Comparison of ENCODE assay signal across 14 mouse cellular contexts in genomic region chr1:191447391-191448016, GRCm38 (mm10). TPM values are rescaled to one million over a fixed set of nuclear protein-coding genes. Genes with fewer than 3 reads are reported as not detected.
DNase-seq lines count a peak whose midpoint lies in the region; ATAC-seq lines count a peak whose summit lies in the region.
"Had no signal": no experiment of that assay in that cellular context is flagged by ENCODE, and none has a peak within 500 bp of the region (broad histone marks: within the 10 kb centered on the region; RNA-seq: fewer than 3 reads in every experiment).

No protein-coding gene starts in this region.

- peak; percentile 68; the same call in 1 of the 2 replicates for ATAC-seq in kidney, embryonic 14.5 days (ENCODE audit: low FRiP score, low TSS enrichment)
- ATAC-seq in hindbrain, embryonic 16.5 days = no peak
- ATAC-seq: liver, embryonic 12.5 days had no signal

- H3K36me3 ChIP-seq in kidney, embryonic 14.5 days (ENCODE audit: control insufficient read depth, insufficient read depth, low read length) = no peaks in the 10 kb centered on the region
- H3K36me3 ChIP-seq in hindbrain, embryonic 16.5 days (ENCODE audit: control insufficient read depth, insufficient read depth, low read length) = no peaks in the 10 kb centered on the region
- no peaks in the 10 kb centered on the region for H3K36me3 ChIP-seq in hindbrain, embryonic 10.5 days
- H3K36me3 ChIP-seq: embryonic facial prominence, embryonic 13.5 days; forebrain, embryonic 12.5 days; hindbrain, embryonic 12.5 days; liver, embryonic 12.5 days had no signal

- H3K9me3 ChIP-seq in kidney, embryonic 14.5 days (ENCODE audit: control insufficient read depth, low read length) = no peaks in the 10 kb centered on the region
- no peaks in the 10 kb centered on the region for H3K9me3 ChIP-seq in hindbrain, embryonic 16.5 days (ENCODE audit: control insufficient read depth, low read length)
- H3K9me3 ChIP-seq in hindbrain, embryonic 10.5 days = no peaks in the 10 kb centered on the region
- H3K9me3 ChIP-seq: embryonic facial prominence, embryonic 13.5 days; forebrain, embryonic 12.5 days; hindbrain, embryonic 12.5 days; liver, embryonic 12.5 days had no signal

- H3K4me2 ChIP-seq in kidney, embryonic 14.5 days (replicated peaks; ENCODE audit: low read depth, low read length) = no peak overlapping the region
- no peak overlapping the region for H3K4me2 ChIP-seq in hindbrain, embryonic 16.5 days (ENCODE audit: low read length)
- H3K4me2 ChIP-seq: embryonic facial prominence, embryonic 13.5 days; forebrain, embryonic 12.5 days; hindbrain, embryonic 12.5 days; liver, embryonic 12.5 days had no signal

- H3K4me3 ChIP-seq in kidney, embryonic 14.5 days (ENCODE audit: low read length) = no peak overlapping the region
- H3K4me3 ChIP-seq in hindbrain, embryonic 16.5 days (ENCODE audit: low read length) = no peak overlapping the region
- H3K4me3 ChIP-seq in hindbrain, embryonic 10.5 days = no peak overlapping the region
- H3K4me3 ChIP-seq: embryonic facial prominence, embryonic 13.5 days; forebrain, embryonic 12.5 days; hindbrain, embryonic 12.5 days; liver, embryonic 12.5 days had no signal

- peak; percentile 14 to 28 for DNase-seq in spleen, postnatal 36 days (ENCODE audit: low spot score in 2 of 2)
- no peak for DNase-seq in spleen, postnatal 4 days (ENCODE audit: low spot score in 2 of 2)
- peak; percentile 72 for DNase-seq in T-cell, adult 2 months (ENCODE audit: low spot score)
- peak; percentile 31 for DNase-seq in retina, embryonic 14.5 days (ENCODE audit: low spot score)
- DNase-seq in right cerebral cortex, postnatal 4 days = no peak
- DNase-seq in hindbrain, embryonic 10.5 days (ENCODE audit: low spot score) = no peak
- DNase-seq: cerebellum, adult 9-11 months had no signal

- H3K4me1 ChIP-seq in kidney, embryonic 14.5 days (ENCODE audit: control insufficient read depth, insufficient read depth, low read length) = peaks cover 7% of the 10 kb centered on the region; the same call in 1 of the 2 replicates
- H3K4me1 ChIP-seq in hindbrain, embryonic 16.5 days (ENCODE audit: control insufficient read depth, insufficient read depth, low read depth, low read length) = no peaks in the 10 kb centered on the region
- peaks cover 10% of the 10 kb centered on the region for H3K4me1 ChIP-seq in hindbrain, embryonic 10.5 days (replicated peaks)
- H3K4me1 ChIP-seq: embryonic facial prominence, embryonic 13.5 days; forebrain, embryonic 12.5 days; hindbrain, embryonic 12.5 days had no signal

- 64% methylated on average over 6 of the region's 6 CpGs for WGBS in kidney, embryonic 14.5 days
- WGBS in hindbrain, embryonic 16.5 days = 63% methylated on average over 6 of the region's 6 CpGs
- WGBS in hindbrain, embryonic 10.5 days = 71% methylated on average over 6 of the region's 6 CpGs

- no peaks in the 10 kb centered on the region for H3K27me3 ChIP-seq in kidney, embryonic 14.5 days (ENCODE audit: control insufficient read depth, insufficient read depth, low read length)
- no peaks in the 10 kb centered on the region for H3K27me3 ChIP-seq in hindbrain, embryonic 16.5 days (replicated peaks; ENCODE audit: control insufficient read depth, insufficient read depth, low read length)
- no peaks in the 10 kb centered on the region for H3K27me3 ChIP-seq in hindbrain, embryonic 10.5 days (ENCODE audit: insufficient read depth, poor library complexity, severe bottlenecking)
- H3K27me3 ChIP-seq: embryonic facial prominence, embryonic 13.5 days; forebrain, embryonic 12.5 days; hindbrain, embryonic 12.5 days; liver, embryonic 12.5 days had no signal

- H3K27ac ChIP-seq in kidney, embryonic 14.5 days (ENCODE audit: low read depth, low read length) = peak overlapping the region; percentile 52
- H3K27ac ChIP-seq in hindbrain, embryonic 16.5 days (ENCODE audit: low read depth, low read length) = no peak overlapping the region
- no peak overlapping the region for H3K27ac ChIP-seq in hindbrain, embryonic 10.5 days
- H3K27ac ChIP-seq: embryonic facial prominence, embryonic 13.5 days; forebrain, embryonic 12.5 days; hindbrain, embryonic 12.5 days; liver, embryonic 12.5 days; macrophage had no signal

- H3K9ac ChIP-seq in kidney, embryonic 14.5 days (ENCODE audit: low read depth, low read length) = no peak overlapping the region
- H3K9ac ChIP-seq in hindbrain, embryonic 16.5 days (ENCODE audit: low read depth, low read length) = no peak overlapping the region
- H3K9ac ChIP-seq: embryonic facial prominence, embryonic 13.5 days; forebrain, embryonic 12.5 days; hindbrain, embryonic 12.5 days; liver, embryonic 12.5 days had no signal

RNA-seq across cellular contexts. Expression of gene Ppp2r5a, which starts 44.4 kb away (rescaled TPM):
- polyA plus RNA-seq in kidney, embryonic 14.5 days (2014; fragmentation: Nextera tagmentation; extraction: Ambion mirVana) = 24.6 and 25.0 TPM in 2 replicates
- 6.3 and 6.7 TPM in 2 replicates for polyA plus RNA-seq in hindbrain, embryonic 16.5 days (2015; fragmentation: Nextera tagmentation; extraction: Ambion mirVana)
- 8.0 and 12.4 TPM in 2 replicates for polyA plus RNA-seq in hindbrain, embryonic 10.5 days (2016; fragmentation: Nextera tagmentation; extraction: Ambion mirVana)

Comparison
In these comparisons a context has a peak if more than half of its experiments do, and no peak if none do; other contexts are left out.
1. DNase-seq: peak in spleen, postnatal 36 days (2 of 2), T-cell, adult 2 months (single experiment) and retina, embryonic 14.5 days (single experiment); none in spleen, postnatal 4 days (0 of 2), right cerebral cortex, postnatal 4 days (single experiment) and hindbrain, embryonic 10.5 days (single experiment).